ENCODE assay signal across 8 mouse cellular contexts in the genomic region with DNA sequence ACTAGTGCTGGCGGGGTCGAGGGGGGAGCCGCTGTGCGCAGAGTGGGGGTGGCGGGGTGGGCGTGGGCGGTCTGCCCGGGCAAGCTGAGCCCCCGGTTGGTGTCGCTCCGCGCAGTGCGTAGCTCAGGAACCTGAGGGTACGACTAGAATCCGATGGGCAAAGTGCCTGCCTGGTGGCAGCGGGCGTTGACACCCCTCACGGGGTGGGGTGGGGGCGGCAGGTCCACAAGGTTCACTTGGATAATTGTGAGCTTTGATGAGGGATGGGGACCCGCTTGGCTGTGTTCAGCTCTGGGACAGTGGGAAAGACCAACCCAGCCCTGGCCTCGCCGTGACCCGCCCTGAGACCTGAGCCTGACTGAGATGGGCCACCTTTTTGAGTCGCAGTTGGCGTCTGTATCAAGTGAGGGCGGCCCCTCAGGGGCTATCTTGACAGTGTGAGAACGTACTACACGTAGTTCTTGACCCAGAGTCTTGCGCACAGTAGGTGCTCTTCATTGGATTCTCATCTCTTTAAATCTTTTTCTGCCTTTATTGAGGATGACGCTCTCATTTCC. TPM values are rescaled to one million over a fixed set of nuclear protein-coding genes. Genes with fewer than 3 reads are reported as not detected.
DNase-seq lines count a peak whose midpoint lies in the region; ATAC-seq lines count a peak whose summit lies in the region.

No protein-coding gene starts in this region.

- peaks cover 38% of the 10 kb centered on the region for H3K4me1 ChIP-seq in limb, embryonic 12.5 days (replicated peaks)
- H3K4me1 ChIP-seq in midbrain, embryonic 14.5 days (ENCODE audit: control insufficient read depth, insufficient read depth, low read length) = peaks cover 12% of the 10 kb centered on the region

- DNase-seq in urinary bladder, postnatal 14 days (ENCODE audit: low spot score) = peak; percentile 18
- DNase-seq in urinary bladder, postnatal 25 days (ENCODE audit: low spot score) = no peak
- peak; percentile 42 for DNase-seq in cerebellum, postnatal 36 days
- DNase-seq in heart, postnatal 14 days = peak; percentile 23 to 30
- DNase-seq in midbrain, embryonic 14.5 days = peak; percentile 67
- peak; percentile 68 to 76 for DNase-seq in thymus, postnatal 36 days
- DNase-seq in layer of hippocampus, adult 9-11 months = no peak

- no peaks in the 10 kb centered on the region for H3K36me3 ChIP-seq in limb, embryonic 12.5 days
- no peaks in the 10 kb centered on the region for H3K36me3 ChIP-seq in midbrain, embryonic 14.5 days (ENCODE audit: control insufficient read depth, insufficient read depth, low read length)

- under 1% methylated on average over 27 of the region's 30 CpGs for WGBS in limb, embryonic 12.5 days
- under 1% methylated on average over 30 of the region's 30 CpGs for WGBS in midbrain, embryonic 14.5 days

- H3K27ac ChIP-seq in limb, embryonic 12.5 days = no peak overlapping the region
- peak overlapping the region; percentile 70; the same call in 1 of the 2 replicates for H3K27ac ChIP-seq in midbrain, embryonic 14.5 days (replicated peaks; ENCODE audit: low read depth, low read length)

- H3K9me3 ChIP-seq in limb, embryonic 12.5 days = no peaks in the 10 kb centered on the region
- no peaks in the 10 kb centered on the region for H3K9me3 ChIP-seq in midbrain, embryonic 14.5 days (ENCODE audit: control insufficient read depth, low read length)

- ATAC-seq in limb, embryonic 12.5 days (ENCODE audit: insufficient number of reproducible peaks, insufficient read depth, low FRiP score, low TSS enrichment, low read depth) = no peak
- ATAC-seq in midbrain, embryonic 14.5 days (ENCODE audit: low FRiP score, low TSS enrichment) = peak; percentile 13; the same call in 1 of the 2 replicates

- H3K27me3 ChIP-seq in limb, embryonic 12.5 days = peaks cover 6% of the 10 kb centered on the region
- no peaks in the 10 kb centered on the region for H3K27me3 ChIP-seq in midbrain, embryonic 14.5 days (ENCODE audit: control insufficient read depth, insufficient read depth, low read length)

- H3K4me2 ChIP-seq in limb, embryonic 12.5 days = peak overlapping the region; percentile 93
- peak overlapping the region; percentile 90 for H3K4me2 ChIP-seq in midbrain, embryonic 14.5 days (ENCODE audit: low read length)

- peak overlapping the region; percentile 72 for H3K4me3 ChIP-seq in limb, embryonic 12.5 days (replicated peaks)
- H3K4me3 ChIP-seq in midbrain, embryonic 14.5 days (replicated peaks; ENCODE audit: low read depth, low read length) = peak overlapping the region; percentile 70

- H3K9ac ChIP-seq in limb, embryonic 12.5 days (replicated peaks) = peak overlapping the region; percentile 66
- H3K9ac ChIP-seq in midbrain, embryonic 14.5 days (replicated peaks; ENCODE audit: low read length) = peak overlapping the region; percentile 76

- intact Hi-C loops in heart, postnatal 14 days (cut with DNase I) = loop anchor here (5.0 kb wide), 5 partner anchors 36 to 134 kb away; no protein-coding TSS in a partner anchor

RNA-seq across cellular contexts. Expression of gene Hpcal1, which starts 0.7 kb away (rescaled TPM):
- total RNA-seq in heart, postnatal 14 days (2021) = 10 to 100 TPM; 26.4 to 27.1 TPM
- polyA plus RNA-seq in limb, embryonic 12.5 days (2016; fragmentation: Nextera tagmentation; extraction: Ambion mirVana) = 24.0 and 27.0 TPM in 2 replicates
- 93.3 and 108 TPM in 2 replicates for polyA plus RNA-seq in midbrain, embryonic 14.5 days (2014; fragmentation: Nextera tagmentation; extraction: Ambion mirVana)

Comparison
In these comparisons a context has a peak if more than half of its experiments do, and no peak if none do; other contexts are left out.
1. DNase-seq: peak in urinary bladder, postnatal 14 days (single experiment), cerebellum, postnatal 36 days (2 of 2), heart, postnatal 14 days (2 of 2), midbrain, embryonic 14.5 days (single experiment) and thymus, postnatal 36 days (2 of 2); none in urinary bladder, postnatal 25 days (single experiment) and layer of hippocampus, adult 9-11 months (single experiment).